Mouse (Mus musculus) stomach, postnatal 0 days (tissue): ENCODE data around the gene Ace3. TPM values are rescaled to one million over a fixed set of nuclear protein-coding genes. Genes with fewer than 3 reads are reported as not detected.

Experiments used
- ATAC-seq: fragments of 200-750 bp; cut with Nextera tagmentation; 2 replicates; pipeline ENCODE4 v1.8.0; 2017; ENCODE audit not compliant: low FRiP score, low TSS enrichment
- DNase-seq: peaks from one replicate; pipeline ENCODE4 v3.0.0-alpha.2; 2016; ENCODE audit warnings: low spot score
- H3K27ac ChIP-seq: fragments of 300-500 bp; sonication (generic); replicated peaks from 2 replicates; pipeline ENCODE4 v1.5.1; 2014; ENCODE audit warnings: mild to moderate bottlenecking, control low read depth
- H3K27me3 ChIP-seq: fragments of 300-500 bp; sonication (generic); 2 replicates; pipeline ENCODE4 v1.6.1; 2014; ENCODE audit warnings: low read length; ENCODE audit not compliant: control insufficient read depth, insufficient read depth
- H3K36me3 ChIP-seq: fragments of 300-500 bp; sonication (generic); 2 replicates; pipeline ENCODE4 v1.6.1; 2014; ENCODE audit warnings: low read length, mixed read lengths; ENCODE audit not compliant: control insufficient read depth, insufficient read depth
- H3K4me1 ChIP-seq: fragments of 300-500 bp; sonication (generic); replicated peaks from 2 replicates; pipeline ENCODE4 v1.6.1; 2014; ENCODE audit warnings: antibody characterized with exemption; ENCODE audit not compliant: control insufficient read depth, insufficient read depth
- H3K4me2 ChIP-seq: fragments of 300-500 bp; sonication (generic); replicated peaks from 2 replicates; pipeline ENCODE4 v1.6.1; 2014; ENCODE audit warnings: low read depth, mild to moderate bottlenecking, control low read depth, moderate library complexity
- H3K4me3 ChIP-seq: fragments of 300-500 bp; sonication (generic); 2 replicates; pipeline ENCODE4 v1.5.1; 2014; ENCODE audit warnings: low read depth, low read length, control low read depth
- H3K9ac ChIP-seq: fragments of 300-500 bp; sonication (generic); 2 replicates; pipeline ENCODE4 v1.6.1; 2014; ENCODE audit warnings: mild to moderate bottlenecking, low read length, control low read depth, mixed read lengths
- H3K9me3 ChIP-seq: fragments of 300-500 bp; sonication (generic); 2 replicates; pipeline ENCODE4 v1.6.1; 2016; ENCODE audit warnings: low read length; ENCODE audit not compliant: control insufficient read depth
- CTCF ChIP-seq: IDR thresholded peaks from 2 replicates; pipeline ENCODE4 v1.5.1; 2016; ENCODE audit warnings: antibody characterized with exemption, low read depth, mild to moderate bottlenecking, moderate library complexity
- EP300 ChIP-seq: optimal IDR thresholded peaks from 2 replicates; pipeline ENCODE3; 2016; ENCODE audit warnings: antibody characterized with exemption
- WGBS: fragments of 180-500 bp; shearing (Covaris S2); extraction: QIAGEN DNeasy Blood & Tissue Kit; methylation state at CpG from one replicate; pipeline ENCODE4 v1.1.7; 2014; 5-methylcytosine and 5-hydroxymethylcytosine counted together
- polyA plus RNA-seq: library from polyadenylated mRNA; unstranded; fragments of >200 nt; fragmentation: Nextera tagmentation; extraction: Ambion mirVana; gene quantifications from 2 replicates; pipeline ENCODE4 v1.2.1, GENCODE M21; 2015

The Ace3 gene
- polyA plus RNA-seq, 1 experiment from 2014 or later, result not detected

DNA sequence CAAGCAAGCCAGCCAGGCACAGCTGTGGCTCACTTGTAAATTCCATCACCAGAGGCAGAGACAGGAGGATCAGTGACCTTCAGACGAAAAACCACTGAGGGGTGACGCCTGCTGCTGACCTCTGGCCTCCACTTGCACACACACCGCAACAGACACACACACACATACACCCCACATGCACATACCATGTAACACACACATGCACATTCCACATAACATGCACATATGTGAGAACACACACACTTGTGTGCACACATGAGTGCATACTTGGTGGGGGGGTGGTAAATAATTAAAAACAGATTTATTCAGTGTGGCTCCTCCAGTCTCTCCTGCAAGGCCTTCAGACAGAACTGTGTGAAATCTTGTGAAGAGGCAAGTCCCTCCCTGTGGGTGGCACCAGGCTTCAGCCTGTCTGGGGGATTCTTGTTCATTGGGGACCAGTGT, 42.9 kb upstream of the Ace3 start:
- H3K4me3 ChIP-seq, result no peak overlapping the region
- H3K27ac ChIP-seq, result no peak overlapping the region
- no peaks in the 10 kb centered on the region; the same call in 1 of the 2 replicates for H3K4me1 ChIP-seq
- no peaks in the 10 kb centered on the region for H3K36me3 ChIP-seq
- no peaks in the 10 kb centered on the region for H3K9me3 ChIP-seq
- no peak for DNase-seq
- no peak for ATAC-seq
- H3K27me3 ChIP-seq, result no peaks in the 10 kb centered on the region
- no peak overlapping the region for H3K4me2 ChIP-seq
- no peak overlapping the region for H3K9ac ChIP-seq
- TF ChIP-seq CTCF (no peak), EP300 (no peak)
- 62% methylated on average over 3 of the region's 3 CpGs for WGBS

DNA sequence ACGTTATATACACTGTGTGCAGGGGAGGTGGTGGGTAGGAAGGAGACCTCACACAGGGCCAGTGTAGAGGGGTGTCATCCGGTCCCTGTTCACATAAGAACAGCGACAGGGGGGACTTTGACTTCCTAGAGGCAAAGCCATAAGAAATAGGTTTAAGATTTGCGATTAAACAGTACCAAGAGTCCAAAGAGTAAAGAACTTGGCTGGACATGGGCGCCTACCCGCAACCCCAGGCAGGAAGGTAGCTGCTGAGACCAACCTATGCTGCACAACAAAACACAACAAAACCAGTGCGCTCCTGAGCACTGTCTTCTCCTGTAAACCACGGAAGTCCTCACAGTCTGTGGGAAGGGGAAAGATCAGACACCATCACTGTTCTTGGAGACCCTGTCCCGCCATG, 42.4 kb upstream of the Ace3 start:
- Histone ChIP-seq H3K36me3 (no peaks in the 10 kb centered on the region), H3K4me2 (no peak overlapping the region), H3K9me3 (no peaks in the 10 kb centered on the region), H3K9ac (no peak overlapping the region), H3K4me1 (no peaks in the 10 kb centered on the region; the same call in 1 of the 2 replicates), H3K27me3 (no peaks in the 10 kb centered on the region), H3K4me3 (no peak overlapping the region), H3K27ac (no peak overlapping the region)
- WGBS, result 85% methylated on average over 9 of the region's 9 CpGs
- TF ChIP-seq EP300 (no peak), CTCF (no peak)
- DNase-seq (no peak), ATAC-seq (no peak)

DNA sequence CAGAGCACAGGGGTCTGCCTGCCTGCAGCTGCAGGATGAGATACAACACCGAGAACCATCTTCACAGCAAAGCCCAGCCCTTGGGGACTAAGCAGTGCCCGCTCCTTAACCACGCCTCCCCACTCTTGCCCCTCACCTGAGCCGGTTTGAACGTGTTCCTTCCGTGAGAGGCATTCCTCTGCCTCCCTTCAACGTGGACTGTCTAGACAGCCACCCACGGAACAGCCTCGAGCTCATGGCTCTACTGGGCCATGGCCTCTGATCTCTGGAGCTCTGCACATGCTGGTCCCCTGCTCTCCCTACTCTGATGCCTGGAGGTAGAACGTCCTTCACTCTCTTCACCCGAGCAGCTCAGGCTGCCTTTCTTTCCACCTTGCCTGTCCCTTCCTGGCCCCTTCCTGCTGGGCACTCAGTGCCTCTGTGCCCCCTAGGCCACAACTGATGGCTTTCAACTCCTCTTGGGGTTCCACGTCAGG, 41.5 kb upstream of the Ace3 start, which contains the start of gene Cyb561:
Gene Cyb561, minus strand, starts transcription at position 426 of the 476 bp plus-strand sequence.
- H3K4me3 ChIP-seq, result no peak within 1 kb of the TSS
- WGBS, result 58% methylated on average over 12 of the region's 12 CpGs
- no peaks in the 10 kb centered on the region for H3K27me3 ChIP-seq
- no peak within 1 kb of the TSS for H3K9ac ChIP-seq
- DNase-seq, result no peak
- no peak within 1 kb of the TSS for H3K4me2 ChIP-seq
- ATAC-seq, result peak; percentile 51
- no peaks in the 10 kb centered on the region for H3K4me1 ChIP-seq
- H3K27ac ChIP-seq, result peak within 1 kb of the TSS; percentile 78
- H3K36me3 ChIP-seq, result no peaks in the 10 kb centered on the region
- TF ChIP-seq CTCF (no peak), EP300 (no peak)
- H3K9me3 ChIP-seq, result no peaks in the 10 kb centered on the region

DNA sequence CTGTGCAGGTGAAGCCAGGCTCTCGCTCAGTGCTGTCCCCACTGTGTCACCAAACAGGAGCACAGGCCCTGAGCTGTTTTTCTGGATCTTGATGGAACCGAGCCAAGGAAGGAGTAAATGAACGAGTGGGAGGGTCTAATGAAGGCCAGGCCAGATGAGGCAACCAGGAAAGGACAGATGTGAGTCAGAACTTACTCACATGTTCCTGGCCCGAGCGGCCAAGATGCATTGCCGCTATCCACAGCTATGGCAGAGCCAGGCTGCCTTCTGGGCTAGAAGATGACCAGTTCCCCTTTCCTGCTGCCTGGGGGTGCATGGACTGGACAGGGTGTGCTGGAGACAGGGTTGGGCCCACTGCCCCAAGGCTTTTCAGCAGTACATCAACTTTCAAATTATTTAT, 41.1 kb upstream of the Ace3 start:
- no peak overlapping the region for H3K4me2 ChIP-seq
- H3K27ac ChIP-seq, result peak overlapping the region; percentile 78
- H3K36me3 ChIP-seq, result no peaks in the 10 kb centered on the region
- TF ChIP-seq CTCF, result no peak
- TF ChIP-seq EP300, result no peak
- H3K9me3 ChIP-seq, result no peaks in the 10 kb centered on the region
- no peak overlapping the region for H3K9ac ChIP-seq
- ATAC-seq (peak; percentile 79), DNase-seq (peak; percentile 58)
- H3K27me3 ChIP-seq, result no peaks in the 10 kb centered on the region
- H3K4me1 ChIP-seq, result no peaks in the 10 kb centered on the region
- WGBS, result 43% methylated on average over 6 of the region's 6 CpGs
- no peak overlapping the region for H3K4me3 ChIP-seq

DNA sequence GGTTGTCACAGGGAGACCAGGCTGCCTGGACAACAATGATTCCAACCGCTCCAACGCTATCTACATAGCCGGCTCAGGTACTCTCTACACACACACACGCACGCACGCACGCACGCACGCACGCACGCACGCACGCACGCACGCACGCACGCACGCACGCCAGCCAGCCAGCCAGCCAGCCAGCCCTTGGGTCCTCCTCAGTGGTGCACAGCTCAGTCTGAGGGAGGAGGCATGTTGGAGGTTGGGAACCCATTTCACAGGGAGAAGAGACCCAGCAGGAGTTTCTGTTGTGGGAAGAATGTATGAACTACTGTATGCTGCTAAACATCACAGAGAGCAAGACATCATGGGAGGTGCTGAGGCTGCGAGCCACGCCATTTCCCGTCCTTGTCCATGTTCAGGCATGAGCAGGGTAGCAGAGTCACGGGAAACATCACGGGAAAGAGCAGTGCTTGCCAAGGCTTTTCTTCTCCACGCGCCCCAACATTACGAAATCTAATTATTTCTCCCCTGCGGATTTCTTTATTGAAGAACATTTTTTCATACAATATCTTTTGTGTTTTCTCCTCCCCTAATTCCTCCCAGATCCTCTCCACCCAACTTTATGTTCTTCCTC, 38.6 kb upstream of the Ace3 start:
- no peaks in the 10 kb centered on the region for H3K9me3 ChIP-seq
- no peak overlapping the region for H3K4me2 ChIP-seq
- H3K27ac ChIP-seq, result no peak overlapping the region
- no peaks in the 10 kb centered on the region for H3K4me1 ChIP-seq
- TF ChIP-seq EP300 (no peak), CTCF (no peak)
- H3K9ac ChIP-seq, result no peak overlapping the region
- no peak for DNase-seq
- H3K4me3 ChIP-seq, result no peak overlapping the region
- H3K36me3 ChIP-seq, result no peaks in the 10 kb centered on the region
- WGBS, result 82% methylated on average over 28 of the region's 28 CpGs
- no peak for ATAC-seq
- no peaks in the 10 kb centered on the region for H3K27me3 ChIP-seq

GRCm38 (mm10) chr11:105957501-105957900, 37.0 kb upstream of the Ace3 start:
- TF ChIP-seq CTCF (no peak), EP300 (no peak)
- H3K4me1 ChIP-seq, result no peaks in the 10 kb centered on the region
- no peak overlapping the region for H3K4me3 ChIP-seq
- WGBS, result 67% methylated on average over 6 of the region's 6 CpGs
- no peak overlapping the region for H3K27ac ChIP-seq
- no peak overlapping the region for H3K9ac ChIP-seq
- H3K9me3 ChIP-seq, result no peaks in the 10 kb centered on the region
- H3K4me2 ChIP-seq, result no peak overlapping the region
- no peaks in the 10 kb centered on the region for H3K36me3 ChIP-seq
- H3K27me3 ChIP-seq, result no peaks in the 10 kb centered on the region
- DNase-seq (no peak), ATAC-seq (no peak)
